Mouse (Mus musculus) lung, adult 2 months (tissue): ENCODE data around the gene Jakmip3. TPM values are rescaled to one million over a fixed set of nuclear protein-coding genes. Genes with fewer than 3 reads are reported as not detected.
A peak's percentile ranks its signal among the peaks of the same experiment; 100 is the strongest.

Experiments
- DNase-seq: peaks from one replicate; pipeline ENCODE4 v3.0.0; 2022
- H3K4me1 ChIP-seq: fragments of 200-500 bp; 2 replicates; pipeline ENCODE4 v1.6.1; 2011; ENCODE audit warnings: low read length; ENCODE audit not compliant: control insufficient read depth, insufficient read depth
- H3K4me3 ChIP-seq: fragments of 200-500 bp; replicated peaks from 2 replicates; pipeline ENCODE3; 2011; ENCODE audit warnings: low read depth, mild to moderate bottlenecking, control low read depth, low read length; ENCODE audit errors: extremely low read depth
- CTCF ChIP-seq: fragments of 200-500 bp; IDR thresholded peaks from 2 replicates; pipeline ENCODE4 v1.5.1; 2011; ENCODE audit warnings: mild to moderate bottlenecking, low read length, control low read depth; ENCODE audit not compliant: insufficient read depth
- POLR2A ChIP-seq: fragments of 200-500 bp; IDR thresholded peaks from 2 replicates; pipeline ENCODE4 v1.6.1; 2011; ENCODE audit warnings: low read depth, mild to moderate bottlenecking, control low read depth, low read length, borderline replicate concordance; ENCODE audit errors: extremely low read depth
- WGBS: fragments of 180-500 bp; shearing (Covaris S2); methylation state at CpG from one replicate; pipeline ENCODE4 v1.1.7; 2018; 5-methylcytosine and 5-hydroxymethylcytosine counted together
- polyA plus RNA-seq: library from polyadenylated mRNA; depleted of rRNA; stranded (reverse); fragments of >200 nt; gene quantifications from 2 replicates; pipeline ENCODE4 v1.2.3, GENCODE M21; 2012

The Jakmip3 gene
- polyA plus RNA-seq, 1 experiment = not detected

DNA sequence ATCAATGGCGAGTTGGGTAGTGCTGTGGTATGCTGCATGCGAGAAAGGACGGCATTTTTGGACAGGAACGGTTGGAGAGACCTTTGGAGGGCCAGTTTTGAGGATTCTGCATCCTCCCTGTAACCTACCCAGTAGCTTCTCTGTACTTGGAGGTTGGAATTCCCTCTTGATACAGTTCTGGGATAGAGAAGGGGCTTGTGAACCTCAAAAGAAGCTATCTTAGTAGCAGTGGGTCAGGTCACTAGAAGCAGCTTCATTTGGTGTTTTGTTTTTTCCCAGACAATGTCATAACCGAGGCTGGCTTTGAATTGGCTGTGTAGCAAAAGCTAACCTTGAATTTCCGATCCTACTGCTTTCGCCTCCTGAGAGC, 30.4 kb upstream of the Jakmip3 start:
- 26% methylated on average over 7 of the region's 7 CpGs for WGBS
- no peak for DNase-seq
- TF ChIP-seq POLR2A = no peak
- no peak for TF ChIP-seq CTCF
- Histone ChIP-seq H3K4me1 (peaks cover 19% of the 10 kb centered on the region), H3K4me3 (peak overlapping the region; percentile 79)

DNA sequence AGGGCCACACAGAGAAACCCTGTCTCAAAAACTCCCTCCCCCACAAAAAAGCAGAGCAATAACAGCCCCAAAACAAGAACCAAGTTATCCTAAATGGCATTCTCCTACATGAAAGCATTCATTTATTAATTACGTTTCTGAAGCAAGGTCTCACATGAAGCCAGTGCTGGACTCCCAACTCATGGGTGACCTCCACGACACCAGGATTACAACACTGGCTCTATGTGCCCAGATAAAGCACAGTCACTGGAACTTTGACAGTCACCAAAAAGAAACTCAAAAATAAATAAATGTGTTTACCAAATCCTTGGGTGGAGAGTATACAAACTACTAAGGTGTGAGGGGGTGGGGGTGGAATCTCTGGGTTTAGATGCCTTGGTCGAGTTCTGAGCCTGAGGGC, 26.9 kb upstream of the Jakmip3 start:
- H3K4me3 ChIP-seq = no peak overlapping the region
- TF ChIP-seq CTCF (no peak), POLR2A (no peak)
- DNase-seq = no peak
- H3K4me1 ChIP-seq = peaks cover 5% of the 10 kb centered on the region; the same call in 1 of the 2 replicates
- WGBS = 70% methylated on average over 3 of the region's 3 CpGs

DNA sequence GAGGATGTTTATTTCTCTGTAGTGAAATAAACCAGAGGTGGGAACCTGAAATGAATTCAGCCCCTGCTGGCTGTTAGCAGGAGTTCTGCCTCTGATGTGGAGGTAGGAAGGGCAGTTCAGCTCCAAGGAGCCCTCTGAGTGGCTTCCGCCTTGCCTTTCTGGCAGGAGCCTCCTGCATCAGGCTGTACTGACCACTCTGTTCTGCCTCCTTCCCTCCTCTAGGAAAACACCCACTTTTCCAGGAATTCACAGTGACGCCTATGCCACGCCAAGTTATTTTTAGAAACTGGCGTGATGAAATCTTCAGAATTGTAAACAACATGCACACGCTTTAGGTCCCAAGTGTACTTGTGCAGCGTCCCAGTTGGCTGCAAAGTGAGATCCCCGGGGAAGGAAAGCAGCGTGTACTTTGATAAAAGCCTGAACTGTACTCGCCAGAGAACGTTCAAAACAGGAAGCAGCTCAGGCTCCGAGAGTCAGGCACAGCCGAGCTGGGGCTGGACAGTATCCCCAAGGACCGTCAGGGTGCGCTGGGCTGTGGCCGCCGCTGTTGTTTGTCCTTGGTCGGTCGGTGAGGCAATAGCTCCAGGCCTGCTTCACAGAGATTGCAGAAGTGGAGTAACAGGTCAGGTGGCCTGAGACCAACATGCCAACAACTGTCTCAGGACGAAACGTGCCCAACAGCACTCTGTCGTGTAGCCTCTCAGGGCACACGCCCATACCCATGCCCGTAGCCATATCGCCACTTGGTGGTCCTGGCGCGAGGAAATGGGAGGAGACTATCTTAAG, 21.2 kb upstream of the Jakmip3 start:
- WGBS = 2% methylated on average over 26 of the region's 26 CpGs
- TF ChIP-seq CTCF (peak; percentile 18; the same call in 1 of the 2 replicates), POLR2A (peak; percentile 75; the same call in 1 of the 2 replicates)
- peak overlapping the region; percentile 49 for H3K4me3 ChIP-seq
- DNase-seq = peak; percentile 86
- H3K4me1 ChIP-seq = peaks cover 3% of the 10 kb centered on the region

GRCm38 (mm10) chr7:138921611-138922010, 18.9 kb upstream of the Jakmip3 start:
- TF ChIP-seq POLR2A = no peak
- no peak for TF ChIP-seq CTCF
- Histone ChIP-seq H3K4me3 (no peak overlapping the region), H3K4me1 (peaks cover 3% of the 10 kb centered on the region)
- 73% methylated on average over 8 of the region's 8 CpGs for WGBS
- no peak for DNase-seq

DNA sequence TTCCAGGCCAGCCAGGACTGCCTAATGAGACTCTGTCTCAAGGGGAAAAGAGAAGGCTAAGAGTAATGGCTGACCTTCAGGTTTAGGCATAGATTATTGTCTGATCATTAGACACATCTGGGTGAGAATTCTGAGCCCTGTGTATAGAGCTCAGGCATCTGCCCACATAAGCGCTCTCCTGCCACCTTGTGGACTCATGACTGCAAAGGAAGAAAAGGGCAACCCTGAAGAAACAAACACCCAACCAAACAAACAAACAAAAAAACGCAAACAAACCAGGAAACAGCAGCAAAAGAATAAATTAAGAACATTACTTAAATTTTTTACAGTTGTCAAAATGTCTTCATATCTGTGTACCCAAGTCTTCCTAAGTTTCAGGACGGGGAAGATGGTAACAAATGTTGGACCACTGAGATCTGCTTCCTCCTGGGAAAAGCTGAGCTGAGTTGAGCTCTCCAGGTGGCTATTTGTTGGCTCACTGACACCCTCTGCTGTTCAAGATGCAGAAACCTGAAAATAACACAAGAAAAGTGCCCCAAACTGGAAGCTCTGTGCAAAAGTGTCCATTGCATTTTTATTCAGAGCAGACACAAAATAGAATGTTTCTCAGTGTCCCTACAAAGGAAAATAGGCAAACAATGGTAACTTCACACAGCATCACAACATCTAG, 16.6 kb upstream of the Jakmip3 start:
- TF ChIP-seq POLR2A (no peak), CTCF (peak; percentile 70)
- no peak for DNase-seq
- peaks cover 3% of the 10 kb centered on the region for H3K4me1 ChIP-seq
- WGBS = 4% methylated on average over 3 of the region's 3 CpGs
- H3K4me3 ChIP-seq = no peak overlapping the region

DNA sequence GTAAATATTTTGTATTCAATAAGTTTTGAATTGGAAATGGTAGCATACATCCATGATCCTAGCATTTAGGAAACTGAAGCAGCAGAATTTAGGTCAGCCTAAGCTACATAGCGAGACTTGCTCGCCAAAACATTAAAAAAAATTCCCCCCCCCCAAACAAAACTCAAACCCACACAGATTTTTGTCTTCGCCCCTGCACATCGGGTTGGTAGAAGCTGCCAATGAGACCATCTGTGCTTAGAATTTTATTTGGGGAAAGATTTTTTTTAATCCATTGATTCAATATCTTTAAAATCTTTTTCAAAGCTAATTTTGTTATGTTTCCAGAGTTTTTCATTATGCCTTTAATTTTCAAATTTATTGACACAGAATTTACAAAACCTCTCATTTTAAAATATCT, 12.1 kb upstream of the Jakmip3 start:
- WGBS = 92% methylated on average over 4 of the region's 4 CpGs
- TF ChIP-seq POLR2A (no peak), CTCF (no peak)
- Histone ChIP-seq H3K4me3 (no peak overlapping the region), H3K4me1 (no peaks in the 10 kb centered on the region)
- no peak for DNase-seq

DNA sequence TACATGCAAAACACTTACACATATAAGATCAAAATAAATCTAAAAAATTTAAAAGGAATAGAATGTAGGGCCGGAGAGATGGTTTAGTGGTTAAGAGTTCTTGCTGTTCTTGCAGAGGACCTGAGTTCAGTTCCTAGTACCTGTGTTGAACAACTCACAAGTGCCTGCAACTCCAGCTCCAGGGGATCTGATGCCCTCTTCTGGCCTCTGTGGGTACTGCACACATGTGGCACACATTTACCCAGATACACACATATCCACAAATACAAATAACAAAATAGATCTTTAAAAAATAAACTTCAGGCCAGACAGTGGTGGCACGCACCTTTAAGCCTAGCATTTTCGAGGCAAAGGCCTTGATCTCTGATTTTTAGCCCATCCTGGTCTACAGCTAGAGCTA, 6.0 kb upstream of the Jakmip3 start:
- DNase-seq = no peak
- TF ChIP-seq CTCF (no peak), POLR2A (no peak)
- Histone ChIP-seq H3K4me1 (no peaks in the 10 kb centered on the region), H3K4me3 (no peak overlapping the region)
- WGBS = 86% methylated on average over 3 of the region's 3 CpGs

DNA sequence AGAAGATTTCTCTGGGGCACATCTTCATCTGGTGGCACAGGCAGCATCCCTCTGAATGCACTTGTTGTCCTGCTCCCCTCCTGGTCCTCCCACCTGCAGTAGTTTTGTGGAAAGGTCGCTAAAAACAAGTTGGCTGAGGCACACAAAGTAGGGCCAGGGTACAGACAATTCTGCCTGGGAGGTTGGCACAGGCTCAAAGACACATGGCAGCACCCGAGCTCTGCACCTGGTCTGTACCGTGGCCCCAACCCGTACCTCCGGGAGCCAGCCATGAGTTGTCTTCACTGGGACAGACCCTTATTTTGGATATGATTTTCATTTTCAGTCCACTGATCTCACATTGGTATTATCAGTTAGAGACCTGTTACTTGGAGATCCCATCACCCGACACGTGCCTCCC, 1.5 kb upstream of the Jakmip3 start:
- TF ChIP-seq POLR2A = no peak
- no peak for TF ChIP-seq CTCF
- no peak overlapping the region for H3K4me3 ChIP-seq
- no peaks in the 10 kb centered on the region for H3K4me1 ChIP-seq
- no peak for DNase-seq
- WGBS = 80% methylated on average over 7 of the region's 7 CpGs

DNA sequence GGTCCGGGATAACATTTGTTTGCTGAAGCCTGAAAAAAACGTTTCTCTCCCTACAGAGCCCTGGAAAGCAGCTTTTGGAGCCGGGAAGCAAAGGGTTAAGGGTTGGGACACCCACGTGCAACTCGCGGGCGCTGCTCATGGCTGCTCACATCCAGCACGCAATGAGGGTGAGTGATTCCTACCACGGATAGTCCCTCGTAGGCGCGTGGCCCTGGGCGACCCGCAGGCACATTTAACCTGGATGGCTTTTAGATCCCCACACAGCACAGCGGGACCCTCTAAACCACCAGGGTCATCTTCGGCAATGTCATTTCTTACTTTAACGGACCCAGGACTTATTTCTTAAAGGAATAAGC, 296 bp upstream of the Jakmip3 start:
- TF ChIP-seq CTCF (no peak), POLR2A (no peak)
- no peak for DNase-seq
- Histone ChIP-seq H3K4me3 (no peak overlapping the region), H3K4me1 (no peaks in the 10 kb centered on the region)
- WGBS = 2% methylated on average over 17 of the region's 17 CpGs

- H3K4me3 ChIP-seq = no peak overlapping the region
- no peak for DNase-seq
- WGBS = 40% methylated on average over 5 of the region's 5 CpGs
- H3K4me1 ChIP-seq = no peaks in the 10 kb centered on the region
- TF ChIP-seq POLR2A = no peak
- TF ChIP-seq CTCF = no peak
Measured at GRCm38 (mm10) chr7:138941571-138941970, 1.0 kb downstream of the Jakmip3 start.
